Mouse (Mus musculus): ENCODE data around the gene Actrt2.

Actrt2 gene

DNA sequence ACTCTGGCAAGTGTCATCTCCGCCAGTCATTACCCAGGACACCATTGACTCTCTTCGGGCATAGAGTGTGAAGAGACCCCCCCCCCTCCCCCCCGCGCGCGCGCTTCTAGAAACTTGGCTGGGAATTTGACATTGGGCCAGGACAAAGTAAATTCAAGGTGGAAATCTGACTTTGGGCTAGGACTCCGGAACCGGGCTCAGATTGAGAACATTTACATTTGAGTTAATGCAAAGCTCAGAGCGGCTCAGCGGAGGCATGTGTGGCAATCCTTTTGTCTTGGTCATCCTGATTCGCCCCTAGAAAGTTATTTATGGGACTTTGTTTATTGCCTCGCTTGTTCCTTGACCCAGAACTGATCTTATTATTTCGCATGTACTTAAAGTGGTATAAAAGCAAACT lies 14.6 kb upstream of the Actrt2 start:
- DNase-seq = no peak

DNA sequence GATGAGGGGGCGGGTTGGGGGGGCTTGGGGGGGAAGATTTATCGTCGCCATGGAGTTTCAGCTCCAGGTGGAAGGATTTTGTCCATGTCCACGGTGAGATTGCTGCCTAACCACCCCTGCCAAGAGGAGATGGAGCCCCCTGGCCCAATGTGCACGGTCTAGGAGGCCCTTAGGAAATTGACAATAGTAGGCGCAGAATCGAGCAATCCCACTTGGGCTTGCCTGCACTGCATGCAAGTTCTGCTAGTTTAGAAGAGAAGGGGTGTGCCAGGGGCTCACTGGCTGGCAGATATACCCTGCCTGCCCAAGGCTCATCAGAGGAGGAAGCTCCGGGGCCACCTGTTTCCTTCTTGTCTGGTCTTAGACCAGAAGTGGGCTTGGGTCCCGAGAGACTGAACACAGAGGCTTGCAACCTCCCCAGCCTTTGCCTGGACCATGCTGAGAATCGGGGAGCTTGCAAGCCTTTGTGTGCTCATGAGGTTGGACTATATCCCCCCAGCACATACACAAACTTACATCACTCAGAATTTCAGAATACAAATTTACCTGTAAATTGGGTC lies 7.9 kb upstream of the Actrt2 start:
- no peak for DNase-seq

DNA sequence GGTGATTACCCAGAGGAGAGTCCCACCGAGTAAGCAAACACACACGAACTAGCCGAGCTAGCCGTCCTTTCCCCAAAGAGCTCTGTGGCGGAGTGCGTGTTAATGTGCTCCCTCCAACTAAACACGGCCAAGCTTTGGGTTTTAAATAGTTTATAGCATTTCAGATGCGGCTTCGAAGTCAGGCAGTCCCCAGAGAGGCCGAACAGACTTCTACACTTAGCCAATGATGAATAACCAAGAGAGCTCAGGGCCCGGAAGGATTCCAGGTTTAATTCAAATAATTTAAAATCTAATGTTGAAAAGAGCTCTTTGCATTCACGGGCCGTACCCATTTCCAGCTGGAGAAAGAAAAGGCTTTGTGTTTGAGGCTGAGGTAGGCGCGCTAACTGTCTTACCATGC lies 7.3 kb upstream of the Actrt2 start:
- no peak for DNase-seq

DNA sequence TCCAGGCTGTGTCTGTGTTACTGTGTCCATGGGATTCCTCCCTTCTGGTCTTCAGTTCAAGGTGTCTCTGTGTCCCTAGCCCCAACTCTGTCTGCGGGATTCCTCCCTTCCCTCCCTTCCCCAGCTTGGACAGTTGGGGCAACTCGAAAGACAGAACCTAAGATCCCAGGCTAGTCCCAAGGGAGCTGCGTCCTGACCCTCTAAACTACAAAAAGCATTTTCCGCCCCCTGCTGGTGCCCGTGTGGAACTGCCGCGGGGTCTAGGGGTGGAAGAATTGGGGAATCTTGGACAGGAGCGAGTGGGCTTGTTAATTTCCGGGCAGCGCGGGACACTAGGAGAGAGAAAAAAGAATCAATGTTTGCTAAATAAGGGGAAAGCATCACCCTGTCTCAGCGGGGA lies 6.9 kb upstream of the Actrt2 start:
- peak; percentile 76 for DNase-seq

DNA sequence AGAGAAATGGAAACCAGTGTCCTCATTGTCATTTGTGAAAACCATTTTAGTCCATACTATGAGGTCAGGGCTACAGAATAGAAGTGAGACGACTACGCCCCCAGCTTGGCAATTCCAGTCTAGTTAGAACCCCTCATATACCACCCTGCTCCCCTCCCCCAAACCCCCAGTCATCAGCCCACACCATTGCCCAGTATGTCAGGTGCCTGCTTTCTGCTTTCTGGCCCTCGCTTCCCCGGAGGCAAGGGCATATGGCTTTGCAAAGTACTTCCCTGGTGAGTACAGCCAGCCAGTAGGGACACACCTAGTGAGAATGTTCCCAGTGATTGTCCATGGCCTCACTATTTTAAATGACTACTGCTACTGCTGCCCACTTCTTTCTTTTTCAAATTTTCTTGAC lies 6.3 kb upstream of the Actrt2 start:
- DNase-seq = no peak

DNA sequence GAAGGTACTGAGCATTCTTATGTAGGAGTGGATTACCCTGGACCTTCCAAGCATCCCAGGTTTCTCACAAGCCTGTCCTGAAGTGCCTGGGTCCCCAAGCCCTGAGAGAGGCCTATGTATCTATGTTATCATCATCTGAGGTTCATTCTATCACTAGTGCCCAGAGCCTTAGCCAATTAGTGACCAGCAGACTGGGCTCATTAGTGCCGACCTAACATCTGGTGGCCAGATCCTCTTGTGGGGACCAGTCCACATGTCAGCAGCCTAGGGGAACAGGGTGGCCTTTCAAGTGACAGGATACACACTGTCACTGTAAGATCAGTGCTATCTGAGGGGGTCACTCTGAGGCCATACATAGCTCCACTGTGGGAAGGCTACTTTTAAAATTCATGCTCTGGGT lies 4.4 kb upstream of the Actrt2 start:
- DNase-seq = no peak

DNA sequence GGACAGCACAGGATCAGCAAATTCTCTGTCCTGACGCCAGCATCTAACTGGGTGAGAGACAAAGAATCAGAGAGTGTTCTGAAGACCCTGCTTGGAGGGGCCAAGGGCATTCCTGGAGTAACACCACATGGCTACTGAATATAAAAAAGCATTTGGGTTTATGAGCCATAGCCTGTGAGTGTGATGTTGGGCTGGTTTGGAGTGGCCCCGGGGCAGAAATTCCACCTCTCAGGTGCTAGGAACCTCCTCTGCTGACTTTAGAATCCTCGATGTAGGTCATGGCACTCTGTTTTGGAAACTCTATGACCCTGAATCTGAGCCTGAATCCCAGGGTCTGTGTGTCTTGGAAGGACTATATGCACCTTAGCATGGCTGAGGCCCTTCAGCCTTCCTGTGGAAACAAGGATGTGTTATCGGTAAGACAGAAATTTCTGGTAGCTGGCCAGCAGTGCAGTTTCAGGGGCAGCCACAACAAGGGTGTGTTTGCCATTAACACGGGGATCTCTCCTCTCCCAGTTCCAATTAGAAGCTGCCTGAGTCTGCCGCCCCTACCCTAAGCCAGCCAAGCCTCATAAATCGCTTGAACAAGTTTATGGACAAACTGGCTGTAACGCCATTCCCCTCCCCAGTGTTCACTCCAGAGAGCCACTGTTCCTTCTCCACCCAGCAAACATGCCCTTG lies 3.7 kb upstream of the Actrt2 start:
- DNase-seq = peak; percentile 64

DNA sequence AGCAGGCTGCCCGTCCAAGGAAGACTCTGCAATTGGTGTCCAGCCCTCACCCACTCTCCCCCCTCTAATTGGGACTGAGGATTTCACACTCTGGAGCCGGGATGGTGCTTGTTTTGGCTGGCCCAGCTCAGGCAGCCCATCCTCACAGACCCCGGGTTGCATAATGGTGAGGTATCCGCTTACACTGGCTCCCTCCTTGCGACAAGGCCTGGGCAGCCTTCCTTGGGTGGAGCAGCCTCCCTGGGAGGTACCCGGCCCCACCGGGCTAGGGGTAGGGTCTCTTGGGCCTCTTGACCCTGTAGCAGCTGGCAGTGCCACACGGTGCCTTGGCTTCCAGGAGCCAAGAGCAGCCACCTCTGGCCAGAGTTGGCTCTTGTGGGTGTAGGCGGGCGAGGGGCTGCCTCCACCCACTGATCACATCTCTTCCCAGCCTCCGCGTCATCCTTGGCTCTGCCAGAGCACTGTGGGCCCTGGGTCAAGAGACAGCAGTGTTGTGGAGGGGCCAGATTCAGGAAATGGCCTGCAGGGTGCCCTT lies 4.9 kb downstream of the Actrt2 start:
- no peak for DNase-seq

DNA sequence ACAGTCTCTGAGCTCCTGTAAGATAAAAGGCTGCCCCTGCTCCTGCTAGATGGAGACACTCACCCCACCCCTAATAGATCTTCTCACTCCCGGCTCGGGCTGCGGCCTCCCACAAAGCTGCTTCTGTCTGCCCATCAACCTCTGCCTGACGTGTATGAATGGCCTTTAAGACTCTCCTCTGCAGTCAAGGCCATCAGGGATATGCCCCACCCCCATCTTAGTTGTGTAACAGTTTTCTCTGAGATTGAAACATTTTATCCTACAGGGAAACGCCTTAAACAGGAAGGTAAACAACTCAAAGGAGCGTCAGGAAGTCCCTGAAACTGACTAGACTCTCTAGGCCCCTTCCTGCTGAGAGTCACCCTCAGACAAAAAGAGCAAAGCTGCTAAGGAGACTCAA lies 6.4 kb downstream of the Actrt2 start:
- DNase-seq = no peak

DNA sequence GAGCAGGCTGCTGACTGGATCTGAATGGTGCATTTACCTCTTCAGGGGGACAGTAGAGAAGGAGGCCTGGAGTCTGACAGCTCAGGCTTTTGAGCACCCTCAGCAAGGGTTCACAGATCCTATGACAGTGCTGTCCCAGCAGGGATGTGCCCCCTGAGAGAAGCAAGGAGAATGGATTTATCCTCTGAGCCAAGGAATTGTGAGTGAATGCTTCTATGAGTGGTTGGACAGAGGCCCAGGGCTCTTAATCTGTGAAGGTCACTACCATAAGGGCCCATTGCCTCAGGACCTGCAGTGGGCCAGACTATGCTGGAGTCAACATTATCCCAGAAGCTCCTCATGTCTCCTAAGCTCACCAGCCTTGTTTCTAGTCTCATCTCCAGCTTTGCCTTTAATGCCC lies 7.6 kb downstream of the Actrt2 start:
- DNase-seq = no peak

DNA sequence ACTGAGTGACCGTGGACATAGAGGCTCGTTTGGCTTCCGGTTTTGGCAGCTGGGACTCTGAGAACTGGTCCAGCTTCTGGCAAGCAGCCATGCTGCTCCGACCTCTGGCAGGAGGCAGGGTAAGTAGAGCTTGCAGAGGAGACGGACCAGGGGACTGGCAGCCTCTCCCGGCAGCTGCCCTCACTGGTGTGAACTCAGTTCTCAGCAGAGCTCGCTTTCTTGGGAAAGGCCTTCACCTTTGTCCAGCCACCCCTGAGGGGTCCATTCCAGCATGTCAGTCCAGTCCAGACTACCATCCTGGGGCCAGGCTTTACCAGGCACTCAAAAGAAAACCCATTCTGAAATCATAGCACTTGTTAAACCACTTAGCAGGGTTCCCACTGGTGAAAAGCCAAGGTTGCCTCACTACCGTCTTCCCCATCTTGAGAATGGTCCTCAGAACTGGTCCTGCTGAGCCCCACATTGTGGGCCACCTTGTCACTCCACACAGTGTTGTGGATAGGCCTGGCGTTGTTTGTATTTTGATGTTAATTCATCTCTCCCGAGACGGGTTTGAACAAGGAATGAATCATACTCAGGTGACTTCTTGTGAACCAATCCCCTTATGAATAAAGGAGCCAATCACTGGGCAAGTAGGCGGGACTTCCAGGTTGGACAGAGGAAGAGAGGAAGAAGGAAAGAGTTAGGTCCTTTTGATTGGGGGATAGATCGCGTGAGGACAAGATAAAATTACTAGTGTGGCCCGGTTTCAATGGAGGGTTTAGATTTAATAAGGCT lies 12.3 kb downstream of the Actrt2 start:
- DNase-seq = peak; percentile 61

DNA sequence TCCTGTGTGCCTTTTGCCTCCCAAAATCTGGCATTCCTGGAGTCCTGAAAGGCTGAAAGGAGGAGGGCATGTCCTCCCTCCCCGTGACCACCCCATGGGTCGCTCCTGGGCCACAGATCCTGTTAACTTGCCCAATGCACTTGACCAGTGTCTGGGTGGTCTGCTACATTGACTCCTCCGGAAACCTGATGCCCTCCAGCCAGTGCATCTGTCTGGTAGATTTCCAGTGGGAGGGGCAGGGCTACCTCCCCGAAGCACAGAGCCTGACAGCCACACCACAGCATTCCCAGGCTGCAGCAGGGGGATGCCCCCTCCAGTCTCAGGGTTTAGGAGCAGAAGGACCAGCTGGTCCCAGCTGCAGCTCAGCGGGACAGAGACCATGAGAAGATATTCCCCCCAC lies 15.2 kb downstream of the Actrt2 start:
- DNase-seq = no peak

DNA sequence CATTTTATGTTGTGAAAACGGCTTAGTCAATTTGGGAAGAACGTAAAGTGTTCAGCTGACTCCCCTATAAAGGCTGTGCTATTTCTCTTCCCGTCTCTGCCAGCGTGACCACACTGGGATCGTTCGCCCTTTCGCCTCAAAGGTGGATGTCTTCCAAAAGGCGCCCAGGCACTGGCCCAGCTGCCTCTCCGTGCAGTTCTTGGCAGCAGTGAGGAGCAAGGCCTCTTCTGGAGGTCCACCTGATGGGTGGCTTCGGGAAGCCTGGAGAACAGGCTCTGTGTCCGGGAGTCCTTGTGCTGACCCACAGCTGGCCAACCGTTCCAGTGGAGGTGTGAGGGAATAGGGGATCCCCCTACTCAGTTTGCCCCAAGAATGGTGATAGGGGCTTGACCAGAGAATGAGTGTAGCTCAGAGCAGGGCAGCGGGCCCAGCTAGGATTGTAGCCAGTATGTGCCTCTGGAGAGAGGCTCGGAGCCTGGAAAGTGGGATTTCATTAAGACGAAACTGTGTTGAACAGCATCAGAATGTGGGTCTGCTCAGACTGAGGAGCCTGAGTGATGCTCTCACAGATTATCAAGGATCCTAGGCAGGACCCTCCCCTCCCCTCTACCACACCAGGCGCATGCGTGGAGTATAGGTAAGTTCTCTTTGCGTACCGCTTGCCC lies 18.5 kb downstream of the Actrt2 start:
- no peak for DNase-seq

DNA sequence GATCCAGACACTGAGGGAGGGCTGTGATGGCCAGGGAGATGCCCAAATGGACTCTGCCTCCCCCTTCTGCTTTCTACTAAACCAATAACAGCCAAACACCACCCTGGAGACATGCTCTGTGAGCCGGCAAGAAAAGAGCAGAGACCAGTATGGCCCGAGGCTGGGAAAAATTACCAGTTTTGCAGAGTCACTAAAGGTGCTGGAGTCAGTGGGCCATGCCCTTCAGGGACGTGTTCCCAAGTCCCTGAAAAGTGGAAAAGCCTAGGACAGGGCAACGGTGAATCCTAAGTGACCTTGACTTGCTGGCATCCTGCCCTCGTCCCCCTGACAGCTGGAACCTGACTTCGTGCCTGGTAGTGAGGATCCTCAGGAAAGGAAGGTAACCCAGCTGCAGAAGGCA lies 25.2 kb downstream of the Actrt2 start:
- peak; percentile 56 for DNase-seq

DNA sequence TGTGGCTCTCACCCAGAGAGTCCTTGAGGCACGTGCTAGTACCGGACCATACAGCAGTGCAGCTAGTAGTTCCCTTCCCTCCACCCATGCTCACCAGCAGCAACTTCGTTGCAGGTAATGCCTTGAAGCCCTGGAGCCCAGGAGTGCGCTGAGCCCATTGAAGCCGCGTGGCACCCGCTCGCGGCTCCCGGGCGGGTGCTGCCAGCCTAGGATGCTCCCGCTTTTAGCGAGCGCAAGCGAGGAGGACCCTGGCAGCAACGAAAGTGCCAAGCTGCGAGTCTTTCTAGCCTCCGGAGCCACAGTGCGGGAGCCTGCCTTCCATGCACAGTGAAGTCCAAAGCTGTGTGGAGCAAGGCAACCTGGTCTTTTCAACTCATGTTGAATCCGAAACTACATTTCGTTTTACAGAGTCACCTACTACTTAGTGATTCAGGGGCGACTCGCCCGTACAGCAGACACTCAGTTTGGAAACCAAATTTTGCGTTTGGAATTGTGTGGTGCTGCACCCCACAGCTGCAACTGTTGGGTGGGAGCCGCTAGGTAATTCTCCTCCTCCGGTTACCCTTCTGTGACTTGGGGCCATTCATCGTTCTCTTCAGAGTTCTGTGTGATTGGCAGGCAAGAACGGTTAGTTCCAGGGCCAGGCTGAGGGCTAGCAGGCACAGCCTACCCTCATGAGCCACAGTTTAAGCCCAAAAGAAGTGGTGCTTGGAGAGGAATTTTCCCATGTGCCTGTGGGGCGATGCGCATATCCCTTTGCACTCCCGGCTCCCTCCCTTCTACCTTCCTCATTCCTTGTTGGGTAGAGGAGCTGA lies 26.2 kb downstream of the Actrt2 start:
- no peak for DNase-seq

DNA sequence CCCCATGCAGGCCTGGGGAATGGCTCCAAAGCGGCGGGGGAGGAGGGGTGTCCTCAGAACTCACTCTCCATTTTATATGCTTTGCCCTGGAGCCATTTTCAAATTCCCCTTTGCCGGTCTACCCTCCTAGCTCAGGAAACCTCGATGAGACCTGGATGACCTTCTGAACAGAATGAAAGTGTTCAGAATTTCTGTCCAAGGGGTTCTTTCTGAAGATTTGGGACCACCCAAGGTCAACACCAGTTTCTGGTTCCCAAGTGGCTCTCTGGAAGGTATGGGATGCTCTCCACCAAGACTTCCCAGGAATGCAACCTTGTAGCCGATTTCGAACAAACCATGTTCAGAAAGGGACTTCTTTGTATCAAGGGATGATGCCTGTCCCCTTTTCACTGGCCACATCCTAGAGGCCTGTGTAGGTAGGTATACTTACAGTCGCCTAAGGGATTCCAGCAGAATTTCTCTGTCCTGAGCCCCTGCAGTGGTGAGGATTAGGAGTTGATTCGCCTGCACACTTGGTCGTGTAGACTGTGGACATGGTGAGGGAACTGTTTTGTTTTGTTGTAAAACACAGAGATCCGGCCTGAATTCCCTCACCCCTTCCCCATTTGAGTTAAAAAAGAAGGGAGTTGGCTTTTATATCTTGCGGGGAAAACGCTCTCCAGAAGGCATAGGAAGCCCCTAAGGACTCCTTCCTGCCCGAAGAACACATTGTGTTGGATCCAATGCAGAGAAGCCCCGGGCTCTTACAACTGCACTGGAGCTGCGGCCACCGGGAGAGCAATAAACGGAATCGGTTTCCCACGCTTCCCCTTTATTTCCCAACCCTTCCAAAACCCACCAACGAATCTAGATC lies 27.0 kb downstream of the Actrt2 start:
- DNase-seq = no peak

DNA sequence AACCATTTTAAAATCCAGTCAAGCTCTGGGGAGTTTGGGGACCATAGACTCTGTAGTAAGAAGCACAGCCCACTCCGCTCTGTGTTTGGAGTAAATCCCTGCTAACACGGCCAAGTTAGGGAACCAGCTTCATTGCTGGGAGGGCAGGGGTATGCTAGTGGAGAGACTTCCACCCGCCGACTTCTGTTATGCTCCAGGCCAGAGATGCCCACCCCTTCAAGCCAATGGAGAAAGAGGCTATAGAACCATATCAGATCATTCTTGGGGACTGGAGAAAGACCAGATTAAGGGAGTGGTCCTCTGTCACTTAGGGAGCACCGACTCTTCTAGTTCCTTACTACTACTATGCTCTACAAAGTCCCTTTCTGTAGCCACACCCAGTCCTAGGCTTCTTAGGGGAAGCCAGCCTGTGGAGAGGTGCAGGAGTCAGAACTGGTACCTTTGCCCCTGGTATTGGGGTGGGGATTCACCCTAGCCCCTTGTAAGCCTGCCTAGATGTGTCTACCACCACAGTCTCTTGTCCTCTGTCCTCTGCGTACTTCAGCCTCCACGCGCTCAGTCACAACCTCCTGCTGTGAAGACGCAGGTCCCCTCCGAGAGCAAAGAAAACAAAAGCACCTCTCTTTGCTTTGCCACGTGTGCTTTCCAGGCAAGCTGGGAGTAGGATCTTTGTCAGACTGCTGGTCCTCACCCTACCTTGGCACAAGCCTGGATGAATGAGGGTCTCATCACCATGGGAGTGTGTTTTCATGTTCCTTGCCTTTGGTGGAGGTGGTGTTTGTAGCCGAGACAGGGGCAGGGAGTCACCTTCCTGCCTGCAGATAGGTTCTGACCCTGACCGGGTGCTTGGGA lies 27.9 kb downstream of the Actrt2 start:
- DNase-seq = no peak

DNA sequence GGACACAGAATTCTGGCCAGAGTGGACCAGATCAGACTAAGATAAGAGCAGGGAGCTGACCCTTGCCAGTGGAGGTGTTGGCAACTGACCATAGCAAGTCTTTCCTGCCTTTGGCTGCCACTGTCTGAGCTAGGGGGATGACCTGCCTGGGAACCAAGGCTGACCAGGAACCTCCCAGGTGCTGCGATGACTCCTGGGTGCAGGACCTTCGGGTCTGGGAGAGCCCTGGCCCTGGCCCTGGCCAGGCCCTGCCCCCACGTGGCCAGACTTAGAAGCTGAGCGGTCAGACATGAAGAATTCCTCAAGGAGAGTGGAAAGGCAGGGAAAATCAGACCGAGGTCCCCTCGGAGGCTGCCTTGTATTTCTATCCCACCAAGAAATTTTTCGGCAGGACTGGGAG lies 28.5 kb downstream of the Actrt2 start:
- peak; percentile 69 for DNase-seq

DNA sequence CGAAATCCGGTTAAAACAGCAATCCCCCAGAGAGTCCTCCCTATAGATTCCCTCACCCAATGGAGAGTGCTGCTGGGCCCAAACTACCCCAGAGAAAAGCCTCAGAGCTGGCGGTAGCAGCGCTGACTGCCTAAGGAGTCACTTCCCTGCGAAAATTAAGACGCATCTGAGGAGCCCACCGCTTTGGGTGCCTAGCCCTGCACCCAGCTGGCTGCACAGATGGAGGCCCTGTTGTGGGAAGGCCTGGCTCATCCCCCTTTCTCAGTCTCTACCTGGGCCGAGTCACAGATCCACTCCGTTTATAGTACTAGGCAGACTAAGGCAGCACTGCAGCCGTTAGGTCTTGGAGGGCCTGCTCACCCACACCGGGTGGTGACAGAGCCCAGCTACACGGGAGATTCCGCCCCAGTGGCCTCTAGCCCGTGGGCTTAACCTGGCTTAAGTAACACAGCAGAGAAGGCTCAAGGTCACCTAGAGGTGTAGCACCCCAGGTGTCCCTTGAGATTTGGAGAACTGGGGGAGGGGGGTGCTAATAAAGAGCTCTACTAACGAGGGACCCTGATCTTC lies 29.3 kb downstream of the Actrt2 start:
- no peak for DNase-seq
